Mouse (Mus musculus) bone marrow macrophage, adult 2 months (primary cell): Measurements from ENCODE around the gene Nol9.

Experiments used
- CTCF ChIP-seq: IDR thresholded peaks from 2 replicates; pipeline ENCODE4 v1.5.1; 2012; ENCODE audit warnings: low read depth, mild to moderate bottlenecking, low read length, moderate library complexity
- POLR2A ChIP-seq: IDR thresholded peaks from 2 replicates; pipeline ENCODE4 v1.6.1; 2012; ENCODE audit warnings: mild to moderate bottlenecking, low read depth, low read length, borderline replicate concordance

DNA sequence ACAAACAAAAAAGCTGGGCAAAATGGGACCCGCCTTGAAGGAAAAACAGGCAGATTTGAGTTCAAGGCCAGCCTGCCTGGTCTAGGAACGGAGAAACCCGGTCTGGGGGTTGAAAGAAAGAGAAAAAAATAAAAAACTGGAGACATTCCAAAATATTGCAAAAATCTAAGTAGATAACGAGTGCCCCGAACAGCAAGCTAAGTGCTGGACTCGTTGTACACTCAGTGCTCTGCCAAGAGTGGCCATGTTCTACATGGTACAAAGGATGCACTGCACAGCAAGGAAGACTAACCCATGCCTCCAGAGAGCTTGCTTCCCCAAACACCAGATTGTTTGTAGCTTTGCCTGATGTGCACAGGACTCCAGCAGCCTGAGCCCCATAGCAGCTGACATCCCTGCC lies 46.1 kb upstream of the Nol9 start:
- no peak for TF ChIP-seq CTCF
- TF ChIP-seq POLR2A = no peak
